Mouse (Mus musculus) cerebellum, adult 2 months (tissue): ENCODE results near the gene 1700125H20Rik. TPM values are rescaled to one million over a fixed set of nuclear protein-coding genes. Genes with fewer than 3 reads are reported as not detected.

Experiments used
- DNase-seq, 2 experiments: peaks; one replicate each; pipeline ENCODE4 v3.0.0; 2021
- H3K27ac ChIP-seq: fragments of 200-500 bp; 2 replicates; pipeline ENCODE4 v1.5.1; 2012; ENCODE audit warnings: low read length, control low read depth, inconsistent platforms; ENCODE audit not compliant: insufficient read depth
- H3K27me3 ChIP-seq: fragments of 200-500 bp; 2 replicates; pipeline ENCODE4 v1.6.1; 2012; ENCODE audit warnings: inconsistent platforms, mild to moderate bottlenecking, low read length, moderate library complexity; ENCODE audit not compliant: control insufficient read depth, insufficient read depth
- H3K4me1 ChIP-seq: fragments of 200-500 bp; 2 replicates; pipeline ENCODE4 v1.6.1; 2011; ENCODE audit warnings: low read length; ENCODE audit not compliant: control insufficient read depth, insufficient read depth
- H3K4me3 ChIP-seq: fragments of 200-500 bp; replicated peaks from 2 replicates; pipeline ENCODE3; 2011; ENCODE audit warnings: mild to moderate bottlenecking, low read depth, low read length, control low read depth; ENCODE audit not compliant: insufficient read depth
- CTCF ChIP-seq: fragments of 200-500 bp; IDR thresholded peaks from 2 replicates; pipeline ENCODE4 v1.5.1; 2011; ENCODE audit warnings: low read depth, mild to moderate bottlenecking, control low read depth, low read length, moderate library complexity, borderline replicate concordance; ENCODE audit not compliant: insufficient read depth
- POLR2A ChIP-seq: fragments of 200-500 bp; IDR thresholded peaks from 2 replicates; pipeline ENCODE4 v1.6.1; 2011; ENCODE audit warnings: low read length, control low read depth, borderline replicate concordance; ENCODE audit not compliant: insufficient read depth
- WGBS: fragments of 180-500 bp; shearing (Covaris S2); methylation state at CpG from one replicate; pipeline ENCODE4 v1.1.7; 2018; 5-methylcytosine and 5-hydroxymethylcytosine counted together
- polyA plus RNA-seq: library from polyadenylated mRNA; depleted of rRNA; stranded (reverse); fragments of >200 nt; gene quantifications from 2 replicates; pipeline ENCODE4 v1.2.3, GENCODE M21; 2012; rRNA removed

Gene 1700125H20Rik
- polyA plus RNA-seq, 1 experiment: not detected

DNA sequence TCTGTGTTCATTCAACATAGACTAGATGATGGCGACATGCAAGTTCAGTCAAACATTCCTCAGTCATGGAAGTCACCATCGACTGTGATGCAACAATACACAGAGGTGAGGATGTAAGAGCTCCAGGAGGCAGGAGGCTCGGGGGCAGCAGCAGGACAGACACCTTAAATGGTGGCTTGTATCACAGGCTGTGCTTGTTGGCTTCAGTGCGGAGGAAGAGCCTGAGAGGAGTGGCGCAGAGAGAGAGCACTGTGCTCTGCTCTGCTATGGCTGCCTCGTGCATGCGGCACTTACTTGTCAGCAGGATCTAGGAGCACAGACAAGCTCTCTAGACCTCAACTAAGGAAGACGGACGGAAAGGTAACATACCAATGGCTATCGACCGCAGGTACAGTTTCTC lies 24.0 kb downstream of the 1700125H20Rik start:
- TF ChIP-seq POLR2A: no peak
- TF ChIP-seq CTCF: no peak
- DNase-seq: no peak
- no peak overlapping the region for H3K27ac ChIP-seq
- WGBS: 95% methylated on average over 11 of the region's 11 CpGs
- H3K4me3 ChIP-seq: no peak overlapping the region
- H3K4me1 ChIP-seq: no peaks in the 10 kb centered on the region
- no peaks in the 10 kb centered on the region for H3K27me3 ChIP-seq

DNA sequence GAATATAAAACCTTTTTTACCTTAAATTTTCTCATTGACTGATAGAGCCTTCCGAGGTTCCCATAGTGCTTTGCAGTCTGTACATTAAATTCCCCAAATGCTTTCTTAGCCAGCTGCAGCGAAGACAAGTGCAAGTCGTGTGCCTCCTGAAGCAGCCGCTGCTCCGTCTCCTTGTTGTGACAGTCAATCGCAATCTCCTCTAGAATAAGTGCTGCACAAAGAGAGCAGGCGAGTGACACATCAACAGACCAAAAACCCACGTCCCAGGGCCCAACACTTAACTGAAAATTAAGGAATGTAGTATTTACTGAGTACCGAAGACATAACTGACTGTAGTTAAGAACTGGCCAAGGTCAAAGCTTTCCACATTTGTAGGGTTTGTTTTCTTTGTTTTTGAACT lies 25.8 kb downstream of the 1700125H20Rik start:
- no peak overlapping the region for H3K27ac ChIP-seq
- no peaks in the 10 kb centered on the region for H3K27me3 ChIP-seq
- WGBS: 92% methylated on average over 9 of the region's 9 CpGs
- no peaks in the 10 kb centered on the region for H3K4me1 ChIP-seq
- no peak overlapping the region for H3K4me3 ChIP-seq
- TF ChIP-seq CTCF (no peak), POLR2A (no peak)
- DNase-seq: no peak

DNA sequence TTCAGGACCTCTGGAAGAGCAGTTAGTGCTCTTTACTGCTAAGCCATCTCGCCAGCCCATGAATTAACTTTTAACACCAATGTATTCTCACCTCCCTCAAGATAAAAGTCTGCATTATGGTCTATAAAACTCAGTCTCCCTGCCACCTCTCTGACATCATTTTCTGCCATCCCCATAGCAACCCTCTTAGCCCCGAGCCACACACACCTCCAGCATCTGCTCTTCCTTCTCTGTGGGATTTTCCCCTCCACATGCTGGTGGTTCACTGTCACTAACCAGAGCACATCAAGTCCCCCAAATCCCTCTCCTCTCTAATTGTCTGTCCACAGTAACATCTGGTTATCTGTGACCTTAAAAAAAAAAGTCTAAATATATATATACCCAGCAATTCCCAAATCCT lies 28.7 kb downstream of the 1700125H20Rik start:
- H3K4me3 ChIP-seq: no peak overlapping the region
- H3K4me1 ChIP-seq: no peaks in the 10 kb centered on the region
- no peak overlapping the region for H3K27ac ChIP-seq
- no peak for TF ChIP-seq POLR2A
- no peak for TF ChIP-seq CTCF
- H3K27me3 ChIP-seq: no peaks in the 10 kb centered on the region
- no peak for DNase-seq
- 79% methylated on average over 2 of the region's 2 CpGs for WGBS

DNA sequence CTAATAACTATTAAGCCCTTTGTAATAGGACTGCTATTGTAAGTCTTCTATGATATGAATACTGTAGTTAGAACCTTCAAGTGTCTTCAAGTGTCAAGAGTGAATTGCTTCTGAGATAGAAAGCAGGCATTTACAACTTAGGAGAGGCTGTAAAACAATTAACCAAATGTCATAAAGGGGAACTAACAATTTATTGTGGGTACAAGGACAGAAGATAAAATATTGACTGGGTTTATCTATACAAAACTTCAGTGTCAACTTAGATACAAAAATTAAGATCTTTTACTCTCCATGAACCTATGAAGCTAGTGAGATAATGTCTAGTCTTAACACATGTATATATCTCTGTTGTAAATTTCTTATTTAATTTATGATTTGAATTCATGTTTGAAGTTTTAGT lies 36.0 kb downstream of the 1700125H20Rik start:
- no peaks in the 10 kb centered on the region for H3K27me3 ChIP-seq
- H3K4me1 ChIP-seq: no peaks in the 10 kb centered on the region
- no peak for DNase-seq
- no peak overlapping the region for H3K27ac ChIP-seq
- no peak for TF ChIP-seq CTCF
- no peak for TF ChIP-seq POLR2A
- H3K4me3 ChIP-seq: no peak overlapping the region

DNA sequence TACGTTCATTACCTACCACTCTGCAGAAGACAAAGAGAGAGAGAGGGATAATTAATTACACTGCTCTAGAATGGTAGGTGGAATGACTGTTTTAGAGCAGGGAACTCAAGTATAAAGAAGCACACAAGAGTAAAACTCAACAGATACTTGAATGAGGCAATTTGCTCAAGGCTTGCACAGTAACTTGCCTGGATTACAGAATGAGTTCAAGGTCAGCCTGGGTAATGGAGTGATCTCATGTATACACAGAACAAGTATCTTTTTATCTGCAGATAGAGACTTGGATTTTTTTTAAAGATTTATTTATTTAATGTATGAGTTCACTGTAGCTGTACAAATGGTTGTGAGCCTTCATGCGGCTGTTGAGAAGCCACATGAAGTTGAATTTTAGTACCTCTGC lies 40.9 kb downstream of the 1700125H20Rik start:
- Histone ChIP-seq H3K4me3 (no peak overlapping the region), H3K27me3 (no peaks in the 10 kb centered on the region), H3K27ac (no peak overlapping the region), H3K4me1 (no peaks in the 10 kb centered on the region)
- WGBS: 99% methylated on average over 2 of the region's 2 CpGs
- no peak for TF ChIP-seq CTCF
- TF ChIP-seq POLR2A: no peak
- no peak for DNase-seq

DNA sequence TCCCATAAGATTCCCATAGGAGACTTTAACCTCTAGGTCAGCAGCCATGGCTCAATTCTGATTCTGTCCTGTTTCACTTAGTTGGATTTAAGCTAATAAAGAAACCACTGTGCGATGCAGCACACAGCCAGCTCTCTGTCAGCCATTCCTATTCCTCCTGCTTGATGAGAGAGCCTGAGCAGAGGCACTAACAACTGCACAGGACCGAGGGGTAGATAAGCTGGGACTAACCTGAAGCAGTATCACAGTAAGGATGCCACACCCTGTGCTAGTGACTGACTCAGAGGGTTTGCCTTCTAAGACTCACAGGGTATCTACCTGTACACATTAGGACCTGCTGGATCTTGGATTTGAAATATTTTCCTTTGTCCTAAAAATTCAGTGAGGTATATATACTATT lies 43.0 kb downstream of the 1700125H20Rik start:
- no peak overlapping the region for H3K4me3 ChIP-seq
- no peaks in the 10 kb centered on the region for H3K27me3 ChIP-seq
- DNase-seq: no peak
- no peak overlapping the region for H3K27ac ChIP-seq
- 93% methylated on average over 2 of the region's 2 CpGs for WGBS
- no peaks in the 10 kb centered on the region for H3K4me1 ChIP-seq
- TF ChIP-seq POLR2A: no peak
- no peak for TF ChIP-seq CTCF

DNA sequence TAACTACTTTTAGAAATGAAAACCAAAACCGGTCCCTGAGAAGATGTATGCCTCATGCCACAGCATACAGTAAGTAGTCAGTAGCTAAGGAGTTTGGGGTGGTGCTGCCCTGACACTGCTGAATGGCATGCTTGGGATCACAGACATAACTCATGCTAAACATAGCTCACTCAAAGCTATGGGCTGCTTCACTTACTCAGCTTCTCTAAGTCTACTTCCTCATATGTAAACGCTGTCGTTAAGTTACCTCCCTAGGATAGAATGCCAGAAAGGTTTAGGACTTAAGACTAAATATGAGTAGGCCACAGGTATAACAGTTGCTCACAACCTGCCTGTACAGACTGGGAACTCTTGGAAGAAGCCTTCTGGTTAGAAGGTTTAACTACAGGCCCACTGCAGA lies 44.5 kb downstream of the 1700125H20Rik start:
- TF ChIP-seq POLR2A (no peak), CTCF (no peak)
- 95% methylated on average over 3 of the region's 3 CpGs for WGBS
- Histone ChIP-seq H3K27me3 (no peaks in the 10 kb centered on the region), H3K4me3 (no peak overlapping the region), H3K4me1 (no peaks in the 10 kb centered on the region), H3K27ac (no peak overlapping the region)
- DNase-seq: no peak

DNA sequence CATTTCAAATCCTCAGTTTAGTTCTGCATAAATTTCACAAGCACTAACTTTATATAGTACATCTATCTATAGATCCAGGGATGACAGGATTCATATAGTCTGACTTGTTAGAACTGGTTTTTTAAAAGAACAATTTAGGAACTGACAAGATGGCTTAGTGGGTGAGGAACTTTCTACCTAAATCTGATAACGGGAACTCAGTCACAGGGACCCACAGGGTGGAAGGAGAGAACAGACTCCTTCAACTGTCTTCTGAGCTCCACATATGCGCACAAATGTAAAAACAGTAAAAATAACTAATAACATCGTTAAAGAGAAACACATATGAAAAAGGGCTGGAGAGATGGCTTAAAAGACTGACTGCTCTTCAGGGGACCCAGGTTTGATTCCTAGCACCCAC lies 48.8 kb downstream of the 1700125H20Rik start:
- H3K27ac ChIP-seq: no peak overlapping the region
- H3K4me3 ChIP-seq: no peak overlapping the region
- WGBS: 91% methylated on average over 3 of the region's 3 CpGs
- no peaks in the 10 kb centered on the region for H3K4me1 ChIP-seq
- no peaks in the 10 kb centered on the region for H3K27me3 ChIP-seq
- no peak for DNase-seq
- TF ChIP-seq CTCF (no peak), POLR2A (no peak)

DNA sequence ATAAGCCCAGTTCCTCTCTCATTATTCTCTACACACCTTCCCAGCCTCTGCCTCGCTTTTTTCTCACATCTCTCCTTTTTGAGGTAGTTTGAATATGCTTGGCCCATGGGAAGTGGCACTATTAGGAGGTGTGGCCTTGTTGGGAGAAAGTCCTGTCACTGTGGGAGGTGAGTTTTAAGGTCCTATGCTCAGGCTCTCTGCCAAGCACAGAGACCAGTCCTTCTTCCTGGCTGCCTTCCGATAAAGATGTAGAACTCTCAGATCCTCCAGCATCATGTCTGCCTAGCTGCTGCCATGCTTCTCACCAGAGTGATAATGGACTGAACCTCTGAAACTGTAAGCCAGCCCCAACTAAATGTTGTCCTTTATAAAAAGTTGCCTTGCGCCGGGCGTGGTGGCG lies 52.4 kb downstream of the 1700125H20Rik start:
- no peak for DNase-seq
- no peak overlapping the region for H3K27ac ChIP-seq
- 89% methylated on average over 6 of the region's 6 CpGs for WGBS
- no peaks in the 10 kb centered on the region for H3K4me1 ChIP-seq
- H3K4me3 ChIP-seq: no peak overlapping the region
- no peaks in the 10 kb centered on the region for H3K27me3 ChIP-seq
- TF ChIP-seq POLR2A: no peak
- TF ChIP-seq CTCF: no peak

DNA sequence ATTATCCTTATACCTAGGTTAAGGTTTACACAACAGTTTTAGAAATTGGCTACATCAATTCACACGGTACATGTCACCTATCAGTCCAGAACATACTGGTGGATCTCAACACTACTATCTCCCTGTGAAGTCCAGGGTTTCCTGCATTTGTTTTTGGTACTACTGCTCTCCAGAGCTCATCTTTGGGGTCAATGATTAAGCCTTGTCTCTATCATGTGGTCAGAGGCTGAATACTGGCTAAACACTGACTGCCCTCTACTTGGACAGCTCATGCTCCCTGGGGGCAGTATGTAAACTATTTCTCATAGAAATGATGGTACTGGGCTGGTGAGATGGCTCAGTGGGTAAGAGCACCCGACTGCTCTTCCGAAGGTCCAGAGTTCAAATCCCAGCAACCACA lies 53.0 kb downstream of the 1700125H20Rik start:
- Histone ChIP-seq H3K27me3 (no peaks in the 10 kb centered on the region), H3K4me3 (no peak overlapping the region), H3K27ac (no peak overlapping the region), H3K4me1 (no peaks in the 10 kb centered on the region)
- TF ChIP-seq POLR2A (no peak), CTCF (no peak)
- WGBS: 99% methylated on average over 3 of the region's 3 CpGs
- DNase-seq: no peak

Other genes starting within 250 kb of the 1700125H20Rik start
- gene Car4, start 212.6 kb upstream of the 1700125H20Rik start, polyA plus RNA-seq: 187 and 208 TPM in 2 replicates
- 41.4 and 44.4 TPM in 2 replicates for gene Usp32, start 30.2 kb upstream of the 1700125H20Rik start, polyA plus RNA-seq
- gene Appbp2, start 64.7 kb downstream of the 1700125H20Rik start, polyA plus RNA-seq: 43.0 and 43.4 TPM in 2 replicates
- 31.2 and 35.8 TPM in 2 replicates for gene Ppm1d, start 140.8 kb downstream of the 1700125H20Rik start, polyA plus RNA-seq
- gene Bcas3, start 182.8 kb downstream of the 1700125H20Rik start, polyA plus RNA-seq: 42.8 and 44.4 TPM in 2 replicates